Mouse (Mus musculus) mature B cell (primary cell): Measurements from ENCODE around the gene Brinp1.

Experiments
- in situ Hi-C: fragments of 300-500 bp; cut with MboI; formaldehyde crosslinking; loops from 2 replicates; pipeline ENCODE4 v1.14.3; 2019

Gene Brinp1

GRCm38 (mm10) chr4:68954322-68954901 is at the start of gene Brinp1:
Brinp1 (minus strand) TSS chr4:68954397.
- in situ Hi-C loops = no loop called here

- in situ Hi-C loops = no loop called here
These were observed 3.1 kb upstream of the Brinp1 start for GRCm38 (mm10) chr4:68957265-68957664.

GRCm38 (mm10) chr4:68955621-68956020 is 1.4 kb upstream of the Brinp1 start:
- in situ Hi-C loops = no loop called here

- in situ Hi-C loops = no loop called here
These were observed 403 bp downstream of the Brinp1 start for GRCm38 (mm10) chr4:68953667-68954321.

GRCm38 (mm10) chr4:68953131-68953551 is 1.1 kb downstream of the Brinp1 start:
- in situ Hi-C loops = no loop called here

GRCm38 (mm10) chr4:68950556-68950955 is 3.6 kb downstream of the Brinp1 start:
- in situ Hi-C loops = no loop called here

- in situ Hi-C loops = no loop called here
These were observed 11.3 kb downstream of the Brinp1 start for GRCm38 (mm10) chr4:68942938-68943337.

- in situ Hi-C loops = no loop called here
These were observed 24.2 kb downstream of the Brinp1 start for GRCm38 (mm10) chr4:68930022-68930421.

- in situ Hi-C loops = no loop called here
These were observed 28.1 kb downstream of the Brinp1 start for GRCm38 (mm10) chr4:68926091-68926490.

GRCm38 (mm10) chr4:68922944-68923343 is 31.3 kb downstream of the Brinp1 start:
- in situ Hi-C loops = no loop called here

- in situ Hi-C loops = no loop called here
These were observed 31.7 kb downstream of the Brinp1 start for GRCm38 (mm10) chr4:68922504-68922903.

- in situ Hi-C loops = no loop called here
These were observed 34.1 kb downstream of the Brinp1 start for GRCm38 (mm10) chr4:68920127-68920526.

- in situ Hi-C loops = no loop called here
These were observed 43.3 kb downstream of the Brinp1 start for GRCm38 (mm10) chr4:68910942-68911341.

GRCm38 (mm10) chr4:68906417-68907210 is 47.6 kb downstream of the Brinp1 start:
- in situ Hi-C loops = no loop called here

- in situ Hi-C loops = no loop called here
These were observed 63.7 kb downstream of the Brinp1 start for GRCm38 (mm10) chr4:68890526-68890925.

GRCm38 (mm10) chr4:68886276-68886675 is 67.9 kb downstream of the Brinp1 start:
- in situ Hi-C loops = no loop called here

- in situ Hi-C loops = no loop called here
These were observed 82.2 kb downstream of the Brinp1 start for GRCm38 (mm10) chr4:68872028-68872427.

- in situ Hi-C loops = no loop called here
These were observed 88.9 kb downstream of the Brinp1 start for GRCm38 (mm10) chr4:68865135-68865767.

GRCm38 (mm10) chr4:68864668-68865067 is 89.5 kb downstream of the Brinp1 start:
- in situ Hi-C loops = no loop called here

- in situ Hi-C loops = no loop called here
These were observed 97.3 kb downstream of the Brinp1 start for GRCm38 (mm10) chr4:68856868-68857267.

- in situ Hi-C loops = no loop called here
These were observed 104.5 kb downstream of the Brinp1 start for GRCm38 (mm10) chr4:68849671-68850070.

- in situ Hi-C loops = no loop called here
These were observed 107.2 kb downstream of the Brinp1 start for GRCm38 (mm10) chr4:68846976-68847375.
